ENCODE assay signal across 31 mouse cellular contexts in the genomic region with DNA sequence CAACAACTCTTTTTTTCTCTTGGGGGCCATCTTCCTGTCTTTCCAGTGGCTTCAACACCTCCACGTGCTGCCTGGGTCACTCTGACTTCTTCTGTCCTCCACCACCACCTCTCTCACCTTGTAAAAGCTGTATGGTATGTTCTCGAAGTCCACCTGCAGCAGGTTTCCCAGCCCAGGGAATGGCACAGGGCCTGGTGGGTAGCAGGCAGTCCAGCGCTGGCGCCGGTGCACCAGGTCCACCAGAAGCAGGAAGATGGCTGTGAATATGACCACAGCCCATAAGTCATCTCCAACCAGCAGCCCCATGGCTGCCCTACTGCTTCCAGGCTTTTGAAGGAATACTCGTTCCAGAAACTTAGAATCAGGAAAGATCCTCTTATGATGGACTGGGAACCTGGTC. TPM values are rescaled to one million over a fixed set of nuclear protein-coding genes. Genes with fewer than 3 reads are reported as not detected.
A peak's percentile ranks its signal among the peaks of the same experiment; 100 is the strongest.
DNase-seq lines count a peak whose midpoint lies in the region; ATAC-seq and TF ChIP-seq lines count a peak whose summit lies in the region.
"Had no signal": no experiment of that assay in that cellular context is flagged by ENCODE, and none has a peak within 500 bp of the region (broad histone marks: within the 10 kb centered on the region; RNA-seq: fewer than 3 reads in every experiment).

No protein-coding gene starts in this region.

- H3K4me2 ChIP-seq in forebrain, embryonic 11.5 days (ENCODE audit: low read depth, low read length, severe bottlenecking) = no peak overlapping the region
- H3K4me2 ChIP-seq in forebrain, embryonic 12.5 days = no peak overlapping the region
- no peak overlapping the region for H3K4me2 ChIP-seq in liver, embryonic 13.5 days
- peak overlapping the region; percentile 59 for H3K4me2 ChIP-seq in intestine, postnatal 0 days (replicated peaks; ENCODE audit: low read depth)
- H3K4me2 ChIP-seq in stomach, embryonic 15.5 days = peak overlapping the region; percentile 33
- no peak overlapping the region for H3K4me2 ChIP-seq in lung, postnatal 0 days (replicated peaks; ENCODE audit: low read depth, low read length)
- H3K4me2 ChIP-seq: heart, embryonic 12.5 days; hindbrain, embryonic 14.5 days; limb, embryonic 13.5 days; midbrain, embryonic 15.5 days; neural tube, embryonic 15.5 days had no signal

- no peak for TF ChIP-seq CTCF in intestine, postnatal 0 days (IDR thresholded peaks at IDR 0.05; ENCODE audit: low read depth)
- TF ChIP-seq CTCF in lung, postnatal 0 days (IDR thresholded peaks at IDR 0.05) = no peak

- H3K27me3 ChIP-seq in forebrain, embryonic 11.5 days (ENCODE audit: control insufficient read depth, insufficient read depth, low read length) = no peaks in the 10 kb centered on the region
- H3K27me3 ChIP-seq in forebrain, embryonic 12.5 days = no peaks in the 10 kb centered on the region
- no peaks in the 10 kb centered on the region for H3K27me3 ChIP-seq in liver, embryonic 13.5 days
- H3K27me3 ChIP-seq in intestine, postnatal 0 days (replicated peaks; ENCODE audit: control insufficient read depth, insufficient read depth, low read length) = no peaks in the 10 kb centered on the region
- no peaks in the 10 kb centered on the region for H3K27me3 ChIP-seq in stomach, embryonic 15.5 days (replicated peaks)
- no peaks in the 10 kb centered on the region for H3K27me3 ChIP-seq in lung, postnatal 0 days (replicated peaks; ENCODE audit: insufficient read depth, low read length)
- H3K27me3 ChIP-seq: limb, embryonic 13.5 days; midbrain, embryonic 15.5 days; neural tube, embryonic 15.5 days had no signal

- ATAC-seq in forebrain, embryonic 11.5 days (replicated peaks; ENCODE audit: low FRiP score) = no peak
- ATAC-seq in forebrain, embryonic 12.5 days (ENCODE audit: low FRiP score) = no peak
- ATAC-seq in liver, embryonic 13.5 days (ENCODE audit: low read depth) = 0 out of 2 replicates have a peak, but pooled peaks have one; percentile 12
- peak; percentile 22 for ATAC-seq in intestine, postnatal 0 days
- ATAC-seq in stomach, embryonic 15.5 days (ENCODE audit: insufficient read depth, low FRiP score, low read depth) = peak; percentile 11; the same call in 1 of the 2 replicates
- no peak for ATAC-seq in lung, postnatal 0 days
- ATAC-seq: midbrain, embryonic 15.5 days had no signal

- no peaks in the 10 kb centered on the region for H3K9me3 ChIP-seq in forebrain, embryonic 11.5 days (ENCODE audit: control insufficient read depth, low read length)
- H3K9me3 ChIP-seq in forebrain, embryonic 12.5 days = no peaks in the 10 kb centered on the region
- H3K9me3 ChIP-seq in liver, embryonic 13.5 days (replicated peaks) = no peaks in the 10 kb centered on the region
- H3K9me3 ChIP-seq in intestine, postnatal 0 days (ENCODE audit: control insufficient read depth) = no peaks in the 10 kb centered on the region
- no peaks in the 10 kb centered on the region for H3K9me3 ChIP-seq in stomach, embryonic 15.5 days
- no peaks in the 10 kb centered on the region for H3K9me3 ChIP-seq in lung, postnatal 0 days (ENCODE audit: low read length)
- H3K9me3 ChIP-seq: forebrain, embryonic 10.5 days; G1E; heart, embryonic 12.5 days; limb, embryonic 13.5 days; midbrain, embryonic 10.5 days; midbrain, embryonic 15.5 days; neural tube, embryonic 15.5 days had no signal

- no peak overlapping the region for H3K9ac ChIP-seq in forebrain, embryonic 11.5 days (ENCODE audit: low read length)
- H3K9ac ChIP-seq in forebrain, embryonic 12.5 days = no peak overlapping the region
- H3K9ac ChIP-seq in liver, embryonic 13.5 days = no peak overlapping the region
- 0 out of 2 replicates have a peak overlapping the region, but pooled peaks have one; percentile 8 for H3K9ac ChIP-seq in intestine, postnatal 0 days (ENCODE audit: low read depth, low read length)
- no peak overlapping the region for H3K9ac ChIP-seq in stomach, embryonic 15.5 days
- no peak overlapping the region for H3K9ac ChIP-seq in lung, postnatal 0 days (replicated peaks; ENCODE audit: low read depth)
- H3K9ac ChIP-seq: heart, embryonic 12.5 days; hindbrain, embryonic 14.5 days; limb, embryonic 13.5 days; midbrain, embryonic 15.5 days; neural tube, embryonic 15.5 days had no signal

- no peak overlapping the region for H3K4me3 ChIP-seq in forebrain, embryonic 11.5 days (ENCODE audit: low read depth, low read length)
- H3K4me3 ChIP-seq in forebrain, embryonic 12.5 days (replicated peaks) = no peak overlapping the region
- no peak overlapping the region for H3K4me3 ChIP-seq in liver, embryonic 13.5 days (replicated peaks)
- peak overlapping the region; percentile 16 for H3K4me3 ChIP-seq in intestine, postnatal 0 days (ENCODE audit: low read depth, low read length)
- 0 out of 2 replicates have a peak overlapping the region, but pooled peaks have one; percentile 6 for H3K4me3 ChIP-seq in stomach, embryonic 15.5 days (replicated peaks)
- no peak overlapping the region for H3K4me3 ChIP-seq in lung, postnatal 0 days (ENCODE audit: low read depth, low read length)
- H3K4me3 ChIP-seq: forebrain, embryonic 10.5 days; heart, adult 2 months; heart, embryonic 12.5 days; limb, embryonic 13.5 days; midbrain, embryonic 10.5 days; midbrain, embryonic 15.5 days; neural tube, embryonic 15.5 days had no signal

- H3K27ac ChIP-seq in forebrain, embryonic 11.5 days (ENCODE audit: low read depth, low read length) = no peak overlapping the region
- H3K27ac ChIP-seq in forebrain, embryonic 12.5 days = no peak overlapping the region
- H3K27ac ChIP-seq in liver, embryonic 13.5 days = no peak overlapping the region; the same call in 1 of the 2 replicates
- peak overlapping the region; percentile 62 for H3K27ac ChIP-seq in intestine, postnatal 0 days (ENCODE audit: low read depth, low read length)
- peak overlapping the region; percentile 71 for H3K27ac ChIP-seq in stomach, embryonic 15.5 days
- no peak overlapping the region for H3K27ac ChIP-seq in lung, postnatal 0 days (ENCODE audit: low read length)
- H3K27ac ChIP-seq: forebrain, embryonic 10.5 days; heart, adult 2 months; hindbrain, embryonic 14.5 days; limb, embryonic 13.5 days; midbrain, embryonic 10.5 days; midbrain, embryonic 15.5 days; neural tube, embryonic 15.5 days had no signal

- H3K4me1 ChIP-seq in forebrain, embryonic 11.5 days (replicated peaks; ENCODE audit: control insufficient read depth, insufficient read depth, low read length) = no peaks in the 10 kb centered on the region
- H3K4me1 ChIP-seq in forebrain, embryonic 12.5 days = no peaks in the 10 kb centered on the region
- no peaks in the 10 kb centered on the region; the same call in none of the 2 replicates for H3K4me1 ChIP-seq in liver, embryonic 13.5 days (replicated peaks)
- 0 out of 2 replicates have a peak, but pooled peaks cover 4% of the 10 kb centered on the region for H3K4me1 ChIP-seq in intestine, postnatal 0 days (replicated peaks; ENCODE audit: control insufficient read depth, insufficient read depth, low read length)
- H3K4me1 ChIP-seq in stomach, embryonic 15.5 days = no peaks in the 10 kb centered on the region
- H3K4me1 ChIP-seq in lung, postnatal 0 days (ENCODE audit: insufficient read depth, low read depth, low read length) = no peaks in the 10 kb centered on the region
- H3K4me1 ChIP-seq: forebrain, embryonic 10.5 days; heart, embryonic 12.5 days; limb, embryonic 13.5 days; midbrain, embryonic 10.5 days; midbrain, embryonic 15.5 days; neural tube, embryonic 15.5 days had no signal

- DNase-seq in forebrain, embryonic 11.5 days (ENCODE audit: low spot score) = peak; percentile 15
- DNase-seq in liver, embryonic 13.5 days = no peak
- no peak for DNase-seq in liver
- no peak for DNase-seq in lung, postnatal 0 days (ENCODE audit: low spot score)
- no peak for DNase-seq in embryo, embryonic 11 days
- DNase-seq: adrenal gland, adult 8-10 months; cerebellum, adult 8-10 months; cerebellum, postnatal 25 days; gastrocnemius, postnatal 14 days; heart, adult 2 months; heart, postnatal 4 days; lung, adult 2 months; lung, postnatal 14 days; right cerebral cortex, postnatal 25 days; spleen, adult 18-20 months; thymus, adult 18-20 months; thymus, postnatal 25 days had no signal

- WGBS in forebrain, embryonic 11.5 days = 89% methylated on average over 6 of the region's 6 CpGs
- WGBS in forebrain, embryonic 12.5 days = 89% methylated on average over 6 of the region's 6 CpGs
- WGBS in liver, embryonic 13.5 days (ENCODE audit: insufficient replicate concordance) = 56% methylated on average over 6 of the region's 6 CpGs
- WGBS in intestine, postnatal 0 days = 41% methylated on average over 6 of the region's 6 CpGs
- WGBS in stomach, embryonic 15.5 days = 66% methylated on average over 6 of the region's 6 CpGs
- 76% methylated on average over 6 of the region's 6 CpGs for WGBS in lung, postnatal 0 days

- H3K36me3 ChIP-seq in forebrain, embryonic 11.5 days (ENCODE audit: control insufficient read depth, insufficient read depth, low read length) = no peaks in the 10 kb centered on the region
- H3K36me3 ChIP-seq in forebrain, embryonic 12.5 days (replicated peaks) = no peaks in the 10 kb centered on the region
- no peaks in the 10 kb centered on the region for H3K36me3 ChIP-seq in liver, embryonic 13.5 days
- H3K36me3 ChIP-seq in intestine, postnatal 0 days (ENCODE audit: control insufficient read depth, insufficient read depth) = no peaks in the 10 kb centered on the region; the same call in 1 of the 2 replicates
- H3K36me3 ChIP-seq in stomach, embryonic 15.5 days = no peaks in the 10 kb centered on the region
- H3K36me3 ChIP-seq in lung, postnatal 0 days (ENCODE audit: insufficient read depth, low read length) = no peaks in the 10 kb centered on the region
- H3K36me3 ChIP-seq: forebrain, embryonic 10.5 days; G1E; heart, embryonic 12.5 days; limb, embryonic 13.5 days; midbrain, embryonic 10.5 days; midbrain, embryonic 15.5 days; neural tube, embryonic 15.5 days had no signal

- no peak for TF ChIP-seq EP300 in lung, postnatal 0 days (IDR thresholded peaks at IDR 0.05)

RNA-seq across cellular contexts. Expression of a gene that starts 0.2 kb away (rescaled TPM):
- not detected in 2 replicates for polyA plus RNA-seq in forebrain, embryonic 11.5 days (2014; fragmentation: Nextera tagmentation; extraction: Ambion mirVana)
- polyA plus RNA-seq in forebrain, embryonic 12.5 days (2016; fragmentation: Nextera tagmentation; extraction: Ambion mirVana) = not detected in 2 replicates
- polyA plus RNA-seq in liver, embryonic 13.5 days (2015; fragmentation: Nextera tagmentation; extraction: Ambion mirVana) = 6.1 and 8.0 TPM in 2 replicates
- polyA plus RNA-seq in intestine, postnatal 0 days (2015; fragmentation: Nextera tagmentation; extraction: Ambion mirVana) = 79.7 and 87.1 TPM in 2 replicates
- 12.6 and 15.2 TPM in 2 replicates for polyA plus RNA-seq in stomach, embryonic 15.5 days (2015; fragmentation: Nextera tagmentation; extraction: Ambion mirVana)
- not detected in 2 replicates for polyA plus RNA-seq in lung, postnatal 0 days (2015; fragmentation: Nextera tagmentation; extraction: Ambion mirVana)
- polyA plus RNA-seq: embryonic facial prominence, embryonic 11.5 days; forebrain, embryonic 10.5 days; G1E; heart, adult 2 months; heart, embryonic 12.5 days; heart, postnatal 0 days; hindbrain, embryonic 14.5 days; limb, embryonic 13.5 days; midbrain, embryonic 10.5 days; midbrain, embryonic 15.5 days; neural tube, embryonic 15.5 days had no signal

RNA-seq across cellular contexts. Expression of a gene that starts 29.9 kb away (rescaled TPM):
- not detected in 2 replicates for polyA plus RNA-seq in forebrain, embryonic 11.5 days (2014; fragmentation: Nextera tagmentation; extraction: Ambion mirVana)
- not detected in 2 replicates for polyA plus RNA-seq in forebrain, embryonic 12.5 days (2016; fragmentation: Nextera tagmentation; extraction: Ambion mirVana)
- not detected in 2 replicates for polyA plus RNA-seq in liver, embryonic 13.5 days (2015; fragmentation: Nextera tagmentation; extraction: Ambion mirVana)
- polyA plus RNA-seq in intestine, postnatal 0 days (2015; fragmentation: Nextera tagmentation; extraction: Ambion mirVana) = not detected in 2 replicates
- polyA plus RNA-seq in stomach, embryonic 15.5 days (2015; fragmentation: Nextera tagmentation; extraction: Ambion mirVana) = not detected in 2 replicates
- not detected in 2 replicates for polyA plus RNA-seq in lung, postnatal 0 days (2015; fragmentation: Nextera tagmentation; extraction: Ambion mirVana)
- polyA plus RNA-seq: embryonic facial prominence, embryonic 11.5 days; forebrain, embryonic 10.5 days; G1E; heart, adult 2 months; heart, embryonic 12.5 days; heart, postnatal 0 days; hindbrain, embryonic 14.5 days; kidney, embryonic 14.5 days; limb, embryonic 13.5 days; lung, adult 2 months; midbrain, embryonic 10.5 days; midbrain, embryonic 15.5 days; neural tube, embryonic 15.5 days had no signal

Comparison
In these comparisons a context has a peak if more than half of its experiments do, and no peak if none do; other contexts are left out.
1. ATAC-seq: peak in liver, embryonic 13.5 days (single experiment), intestine, postnatal 0 days (single experiment) and stomach, embryonic 15.5 days (single experiment); none in forebrain, embryonic 11.5 days (single experiment), forebrain, embryonic 12.5 days (single experiment) and lung, postnatal 0 days (single experiment).
2. H3K27ac ChIP-seq: peak in intestine, postnatal 0 days (single experiment) and stomach, embryonic 15.5 days (single experiment); none in forebrain, embryonic 11.5 days (single experiment), forebrain, embryonic 12.5 days (single experiment), liver, embryonic 13.5 days (single experiment) and lung, postnatal 0 days (single experiment).
3. H3K4me2 ChIP-seq: peak in intestine, postnatal 0 days (single experiment) and stomach, embryonic 15.5 days (single experiment); none in forebrain, embryonic 11.5 days (single experiment), forebrain, embryonic 12.5 days (single experiment), liver, embryonic 13.5 days (single experiment) and lung, postnatal 0 days (single experiment).
4. H3K4me3 ChIP-seq: peak in intestine, postnatal 0 days (single experiment) and stomach, embryonic 15.5 days (single experiment); none in forebrain, embryonic 11.5 days (single experiment), forebrain, embryonic 12.5 days (single experiment), liver, embryonic 13.5 days (single experiment) and lung, postnatal 0 days (single experiment).